Mouse (Mus musculus) adrenal gland (tissue): ENCODE measurements around the gene Emc7.

Experiments
- intact Hi-C: fragments of 180-260 bp; cut with DNase I; formaldehyde crosslinking; loops from one replicate; pipeline ENCODE4 v1.15.1; 2025

Gene Emc7

GRCm38 (mm10) chr2:112472076-112472475 lies 17.3 kb downstream of the Emc7 start:
- intact Hi-C loops = loop anchor here (10.0 kb wide), 1 partner anchor 277 kb away; no protein-coding TSS in a partner anchor

- intact Hi-C loops = loop anchor here (10.0 kb wide), 1 partner anchor 280 kb away; no protein-coding TSS in a partner anchor
These were observed 20.4 kb downstream of the Emc7 start for GRCm38 (mm10) chr2:112474997-112475724.

GRCm38 (mm10) chr2:112476554-112476953 lies 21.8 kb downstream of the Emc7 start:
- intact Hi-C loops = loop anchor here (10.0 kb wide), 1 partner anchor 282 kb away; no protein-coding TSS in a partner anchor

- intact Hi-C loops = loop anchor here (2.0 kb wide), 1 partner anchor 102 kb away; the partner anchor contains the start of gene Katnbl1
These were observed 25.9 kb downstream of the Emc7 start, which contains the start of gene Chrm5 for GRCm38 (mm10) chr2:112480669-112481068. Gene Chrm5, minus strand, starts transcription at chr2:112480769.

- intact Hi-C loops = loop anchor here (2.0 kb wide), 1 partner anchor 103 kb away; the partner anchor contains the start of gene Katnbl1
These were observed 26.8 kb downstream of the Emc7 start for GRCm38 (mm10) chr2:112481564-112481963.

- intact Hi-C loops = no loop called here
These were observed 27.9 kb downstream of the Emc7 start for GRCm38 (mm10) chr2:112482533-112483333.

- intact Hi-C loops = no loop called here
These were observed 28.5 kb downstream of the Emc7 start for GRCm38 (mm10) chr2:112483334-112483651.

GRCm38 (mm10) chr2:112484886-112485285 lies 30.1 kb downstream of the Emc7 start:
- intact Hi-C loops = no loop called here

- intact Hi-C loops = loop anchor here (5.0 kb wide), 1 partner anchor 38 kb away; the partner anchor contains the start of gene Emc7
These were observed 35.8 kb downstream of the Emc7 start for GRCm38 (mm10) chr2:112490483-112491196.

- intact Hi-C loops = loop anchor here (5.0 kb wide), 1 partner anchor 39 kb away; the partner anchor contains the start of gene Emc7
These were observed 36.8 kb downstream of the Emc7 start for GRCm38 (mm10) chr2:112491629-112492028.

GRCm38 (mm10) chr2:112492431-112492855 lies 37.6 kb downstream of the Emc7 start:
- intact Hi-C loops = loop anchor here (5.0 kb wide), 1 partner anchor 40 kb away; the partner anchor contains the start of gene Emc7

GRCm38 (mm10) chr2:112492856-112493538 lies 38.2 kb downstream of the Emc7 start, which contains the start of gene Aven:
Gene Aven, plus strand, starts transcription at chr2:112492964.
- intact Hi-C loops = loop anchor here (5.0 kb wide), 1 partner anchor 41 kb away; the partner anchor contains the start of gene Emc7

GRCm38 (mm10) chr2:112493539-112494260 lies 38.9 kb downstream of the Emc7 start:
- intact Hi-C loops = loop anchor here (5.0 kb wide), 1 partner anchor 41 kb away; the partner anchor contains the start of gene Emc7

- intact Hi-C loops = no loop called here
These were observed 43.1 kb downstream of the Emc7 start for GRCm38 (mm10) chr2:112497851-112498250.

GRCm38 (mm10) chr2:112501209-112501608 lies 46.4 kb downstream of the Emc7 start:
- intact Hi-C loops = loop anchor here (2.0 to 10.0 kb wide), 2 partner anchors 114 to 266 kb away; no protein-coding TSS in a partner anchor

GRCm38 (mm10) chr2:112503978-112504377 lies 49.2 kb downstream of the Emc7 start:
- intact Hi-C loops = loop anchor here (10.0 kb wide), 1 partner anchor 111 kb away; no protein-coding TSS in a partner anchor

GRCm38 (mm10) chr2:112506841-112507435 lies 52.1 kb downstream of the Emc7 start:
- intact Hi-C loops = loop anchor here (10.0 kb wide), 1 partner anchor 108 kb away; no protein-coding TSS in a partner anchor

- intact Hi-C loops = loop anchor here (10.0 kb wide), 1 partner anchor 107 kb away; no protein-coding TSS in a partner anchor
These were observed 52.6 kb downstream of the Emc7 start for GRCm38 (mm10) chr2:112507444-112507843.

- intact Hi-C loops = no loop called here
These were observed 55.3 kb downstream of the Emc7 start for GRCm38 (mm10) chr2:112510140-112510539.
